Mouse (Mus musculus): ENCODE results near the gene Adamts12. TPM values are rescaled to one million over a fixed set of nuclear protein-coding genes. Genes with fewer than 3 reads are reported as not detected.

Adamts12 gene
- 4.0 and 5.4 TPM in 2 replicates for total RNA-seq (2014; rRNA removed)
- polyA plus RNA-seq (2015; fragmentation: Nextera tagmentation; extraction: Ambion mirVana): 0.34 and 0.58 TPM in 2 replicates

DNA sequence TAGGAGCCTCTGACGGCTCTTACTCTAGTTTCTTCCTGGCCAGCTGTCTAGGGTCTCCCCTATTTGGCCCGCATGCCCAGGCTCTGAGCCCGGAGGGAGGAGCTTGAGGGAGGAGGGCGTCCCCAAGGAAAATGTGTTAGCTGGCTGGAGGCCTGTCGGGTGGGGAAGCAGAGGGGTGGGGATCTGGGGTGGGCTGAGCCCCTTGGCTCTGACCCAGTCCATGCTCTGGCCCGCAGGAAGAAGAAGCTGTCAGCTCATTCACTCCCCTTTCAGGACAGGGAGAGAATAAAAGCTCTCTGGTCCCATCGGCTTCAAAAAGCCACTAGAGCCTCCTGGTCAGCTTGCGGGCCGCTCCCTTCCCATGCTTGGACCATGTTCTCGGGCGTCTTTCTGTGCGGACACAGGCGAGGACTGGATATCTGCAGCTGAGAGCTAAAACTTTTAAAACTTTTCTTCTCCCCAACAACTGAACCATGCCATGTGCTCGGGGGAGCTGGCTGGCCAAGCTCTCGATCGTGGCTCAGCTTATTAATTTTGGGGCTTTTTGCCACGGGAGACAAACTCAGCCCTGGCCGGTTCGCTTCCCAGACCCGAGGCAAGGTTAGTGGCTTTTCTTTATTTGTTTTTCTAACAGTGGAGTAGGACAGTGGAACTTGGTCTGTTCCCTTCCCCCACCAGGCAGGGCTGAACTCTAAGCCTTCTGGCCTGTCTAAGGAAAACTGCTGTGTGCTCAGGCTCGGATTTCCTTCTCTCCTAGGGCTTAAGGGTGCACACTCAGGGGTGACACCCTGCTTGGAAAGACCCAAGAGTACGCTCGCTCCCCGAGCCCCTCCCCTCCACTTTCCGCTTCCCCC lies at the start of gene Adamts12:
TSS of gene Adamts12 (plus strand) at position 233 of the 854 bp plus-strand sequence.
- Histone ChIP-seq H3K27me3 (ENCODE audit: insufficient read depth, low read length) (no peaks in the 10 kb centered on the region), H3K27ac (ENCODE audit: low read depth, low read length) (no peak within 1 kb of the TSS), H3K9ac (no peak within 1 kb of the TSS), H3K36me3 (ENCODE audit: insufficient read depth) (no peaks in the 10 kb centered on the region), H3K9me3 (ENCODE audit: low read length) (no peaks in the 10 kb centered on the region), H3K4me1 (ENCODE audit: insufficient read depth) (peaks cover 10% of the 10 kb centered on the region; the same call in 1 of the 2 replicates), H3K4me3 (ENCODE audit: low read depth, low read length) (peak within 1 kb of the TSS; percentile 24), H3K4me2 (ENCODE audit: low read depth) (peak within 1 kb of the TSS; percentile 48)
- no peak for TF ChIP-seq CTCF (IDR thresholded peaks at IDR 0.05; ENCODE audit: low read depth)
- peak; percentile 79 for ATAC-seq
- peak; percentile 54 for DNase-seq
- 3% methylated on average over 25 of the region's 25 CpGs for WGBS

GRCm38 (mm10) chr15:11014931-11015330 lies 49.7 kb upstream of the Adamts12 start:
- DNase-seq (no peak), ATAC-seq (no peak)
- H3K27ac ChIP-seq (ENCODE audit: low read depth, low read length): no peak overlapping the region
- TF ChIP-seq CTCF (IDR thresholded peaks at IDR 0.05; ENCODE audit: low read depth): no peak
- 35% methylated on average over 2 of the region's 2 CpGs for WGBS
- no peak overlapping the region for H3K4me3 ChIP-seq (ENCODE audit: low read depth, low read length)
- no peaks in the 10 kb centered on the region for H3K9me3 ChIP-seq (ENCODE audit: low read length)
- H3K36me3 ChIP-seq (ENCODE audit: insufficient read depth): no peaks in the 10 kb centered on the region
- H3K27me3 ChIP-seq (ENCODE audit: insufficient read depth, low read length): no peaks in the 10 kb centered on the region
- no peak overlapping the region for H3K4me2 ChIP-seq (ENCODE audit: low read depth)
- H3K4me1 ChIP-seq (ENCODE audit: insufficient read depth): no peaks in the 10 kb centered on the region
- no peak overlapping the region for H3K9ac ChIP-seq

DNA sequence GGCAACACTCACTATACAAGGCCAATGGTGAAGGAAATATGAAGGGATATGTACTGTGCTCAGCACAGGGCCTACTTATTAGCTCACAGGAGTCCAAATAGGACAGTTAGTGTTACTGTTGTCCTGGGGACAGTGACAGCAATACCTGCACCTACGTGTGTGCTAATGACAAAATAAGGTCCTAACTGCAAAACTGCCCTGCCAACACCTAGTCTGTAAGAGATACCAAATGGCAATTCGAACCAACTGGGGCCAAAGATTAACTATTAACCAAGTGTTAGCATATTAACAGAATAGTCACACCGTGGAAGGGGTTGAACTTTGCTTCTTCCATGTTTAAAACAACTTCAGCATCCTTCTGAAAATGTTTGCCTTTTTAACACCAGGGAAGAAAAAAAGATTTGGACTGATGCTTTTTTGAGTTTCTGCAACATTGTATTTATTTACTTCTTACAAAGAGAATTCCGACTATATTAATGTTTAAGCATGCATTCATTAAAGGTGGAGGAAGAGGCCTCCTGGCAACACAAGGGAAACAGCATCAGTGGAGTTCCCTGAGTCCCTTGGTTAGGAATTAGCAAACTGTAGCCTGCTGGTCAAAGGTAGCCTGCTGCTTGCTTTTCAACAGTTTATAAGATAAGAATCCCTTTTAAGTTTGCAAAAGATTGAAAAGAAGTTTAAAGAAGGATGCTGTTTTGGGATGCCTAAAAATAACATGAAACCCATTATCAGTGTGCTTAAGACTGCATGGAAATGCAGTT lies 37.6 kb upstream of the Adamts12 start:
- ATAC-seq (no peak), DNase-seq (no peak)
- H3K9ac ChIP-seq: no peak overlapping the region
- H3K27me3 ChIP-seq (ENCODE audit: insufficient read depth, low read length): no peaks in the 10 kb centered on the region
- no peak overlapping the region for H3K4me3 ChIP-seq (ENCODE audit: low read depth, low read length)
- WGBS: 79% methylated on average over 4 of the region's 4 CpGs
- no peaks in the 10 kb centered on the region for H3K36me3 ChIP-seq (ENCODE audit: insufficient read depth)
- H3K9me3 ChIP-seq (ENCODE audit: low read length): no peaks in the 10 kb centered on the region
- H3K4me2 ChIP-seq (ENCODE audit: low read depth): no peak overlapping the region
- no peak for TF ChIP-seq CTCF (IDR thresholded peaks at IDR 0.05; ENCODE audit: low read depth)
- no peak overlapping the region for H3K27ac ChIP-seq (ENCODE audit: low read depth, low read length)
- no peaks in the 10 kb centered on the region for H3K4me1 ChIP-seq (ENCODE audit: insufficient read depth)

GRCm38 (mm10) chr15:11030188-11030587 lies 34.4 kb upstream of the Adamts12 start:
- H3K4me3 ChIP-seq (ENCODE audit: low read depth, low read length): no peak overlapping the region
- 72% methylated on average over 3 of the region's 3 CpGs for WGBS

DNA sequence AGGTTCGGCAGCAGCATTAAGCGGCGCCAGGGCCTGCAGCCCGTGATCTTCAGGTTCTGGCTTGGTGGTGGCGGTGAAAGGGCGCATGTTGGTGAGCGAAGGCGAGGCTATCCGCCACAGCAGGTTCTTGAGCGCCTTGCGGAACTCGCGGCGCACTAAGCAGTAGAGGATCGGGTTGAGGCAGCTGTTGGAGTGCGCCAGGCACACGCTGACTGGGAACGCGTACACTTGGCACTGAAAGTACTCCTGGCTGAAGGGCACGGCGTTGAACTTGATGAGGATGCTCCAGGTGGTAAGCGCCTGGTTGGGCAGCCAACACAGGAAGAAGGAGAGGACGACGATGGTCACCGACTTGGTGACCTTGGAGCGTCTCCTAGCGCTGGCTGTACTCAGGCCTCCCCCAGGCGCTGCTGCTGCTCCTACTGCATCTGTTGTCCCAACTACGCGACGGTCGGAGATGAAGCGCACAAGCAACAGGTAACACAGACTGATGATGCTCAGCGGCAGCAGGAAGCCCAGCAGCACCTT lies 28.6 kb upstream of the Adamts12 start:
- peaks cover 6% of the 10 kb centered on the region; the same call in 1 of the 2 replicates for H3K4me1 ChIP-seq (ENCODE audit: insufficient read depth)
- no peak overlapping the region for H3K27ac ChIP-seq (ENCODE audit: low read depth, low read length)
- no peak for TF ChIP-seq CTCF (IDR thresholded peaks at IDR 0.05; ENCODE audit: low read depth)
- no peaks in the 10 kb centered on the region for H3K36me3 ChIP-seq (ENCODE audit: insufficient read depth)
- peak overlapping the region; percentile 42 for H3K4me3 ChIP-seq (ENCODE audit: low read depth, low read length)
- DNase-seq (peak; percentile 39), ATAC-seq (peak; percentile 64)
- H3K9me3 ChIP-seq (ENCODE audit: low read length): no peaks in the 10 kb centered on the region
- peak overlapping the region; percentile 72 for H3K4me2 ChIP-seq (ENCODE audit: low read depth)
- 5% methylated on average over 34 of the region's 34 CpGs for WGBS
- H3K27me3 ChIP-seq (ENCODE audit: insufficient read depth, low read length): peaks cover 38% of the 10 kb centered on the region
- no peak overlapping the region for H3K9ac ChIP-seq

More at GRCm38 (mm10) chr15:11030188-11030587, 34.4 kb upstream of the Adamts12 start:
- H3K27ac ChIP-seq (ENCODE audit: low read depth, low read length): no peak overlapping the region
- no peak for TF ChIP-seq CTCF (IDR thresholded peaks at IDR 0.05; ENCODE audit: low read depth)
- no peaks in the 10 kb centered on the region for H3K4me1 ChIP-seq (ENCODE audit: insufficient read depth)
- H3K9me3 ChIP-seq (ENCODE audit: low read length): no peaks in the 10 kb centered on the region
- peaks cover 11% of the 10 kb centered on the region for H3K27me3 ChIP-seq (ENCODE audit: insufficient read depth, low read length)
- no peak overlapping the region for H3K9ac ChIP-seq
- no peaks in the 10 kb centered on the region for H3K36me3 ChIP-seq (ENCODE audit: insufficient read depth)
- no peak for ATAC-seq
- no peak overlapping the region for H3K4me2 ChIP-seq (ENCODE audit: low read depth)
- no peak for DNase-seq

DNA sequence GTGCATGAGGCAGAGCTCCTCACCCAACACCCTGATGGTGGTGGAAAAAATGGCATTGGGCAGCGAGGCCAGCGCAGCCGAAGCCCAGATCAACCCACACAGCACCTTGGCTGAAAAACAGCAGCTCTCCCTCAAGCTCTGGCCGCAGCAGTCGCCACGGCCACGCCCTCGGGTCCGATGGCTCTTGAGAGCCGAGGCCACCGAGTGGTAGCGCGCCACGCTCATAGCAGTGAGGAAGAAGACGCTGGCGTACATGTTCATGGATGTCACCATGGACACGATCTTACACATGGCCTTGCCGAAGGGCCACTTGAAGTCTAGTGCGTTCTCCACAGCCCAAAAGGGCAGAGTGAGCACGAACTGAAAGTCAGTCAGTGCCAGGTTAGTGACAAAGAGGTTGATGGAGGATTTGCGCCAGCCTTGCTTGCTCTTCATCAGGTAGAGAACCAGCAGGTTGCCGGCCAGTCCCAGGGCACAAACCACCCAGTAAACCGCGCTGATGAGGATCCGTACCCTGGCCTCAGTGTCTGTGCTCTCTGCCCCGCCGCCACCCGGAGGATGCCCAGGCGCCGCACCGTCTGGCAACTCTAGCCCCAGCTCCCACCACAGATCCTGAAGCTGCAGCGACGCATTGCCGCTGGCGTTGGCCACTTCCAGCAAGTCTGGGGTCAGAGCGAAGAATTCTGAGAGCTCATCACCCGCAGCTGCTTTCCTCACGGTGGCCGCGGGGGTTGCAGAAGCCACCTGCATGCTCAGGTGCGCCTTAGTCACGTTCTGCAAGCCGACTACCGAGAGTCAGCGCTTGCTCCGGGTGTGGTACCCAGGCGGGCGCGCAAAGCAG lies 27.8 kb upstream of the Adamts12 start:
- TF ChIP-seq CTCF (IDR thresholded peaks at IDR 0.05; ENCODE audit: low read depth): no peak
- DNase-seq (peak; percentile 15), ATAC-seq (peak; percentile 34)
- H3K36me3 ChIP-seq (ENCODE audit: insufficient read depth): no peaks in the 10 kb centered on the region
- no peak overlapping the region for H3K27ac ChIP-seq (ENCODE audit: low read depth, low read length)
- WGBS: 2% methylated on average over 49 of the region's 49 CpGs
- no peaks in the 10 kb centered on the region for H3K9me3 ChIP-seq (ENCODE audit: low read length)
- peaks cover 38% of the 10 kb centered on the region for H3K27me3 ChIP-seq (ENCODE audit: insufficient read depth, low read length)
- peak overlapping the region; percentile 41 for H3K9ac ChIP-seq
- peak overlapping the region; percentile 42 for H3K4me3 ChIP-seq (ENCODE audit: low read depth, low read length)
- peaks cover 6% of the 10 kb centered on the region; the same call in 1 of the 2 replicates for H3K4me1 ChIP-seq (ENCODE audit: insufficient read depth)
- peak overlapping the region; percentile 72 for H3K4me2 ChIP-seq (ENCODE audit: low read depth)
